Mouse (Mus musculus): ENCODE measurements around the gene BC067074. TPM values are rescaled to one million over a fixed set of nuclear protein-coding genes. Genes with fewer than 3 reads are reported as not detected.

The BC067074 gene
- total and polyA plus RNA-seq, 2 experiments from 2014 or later, result 0.72 to 2.4 TPM

DNA sequence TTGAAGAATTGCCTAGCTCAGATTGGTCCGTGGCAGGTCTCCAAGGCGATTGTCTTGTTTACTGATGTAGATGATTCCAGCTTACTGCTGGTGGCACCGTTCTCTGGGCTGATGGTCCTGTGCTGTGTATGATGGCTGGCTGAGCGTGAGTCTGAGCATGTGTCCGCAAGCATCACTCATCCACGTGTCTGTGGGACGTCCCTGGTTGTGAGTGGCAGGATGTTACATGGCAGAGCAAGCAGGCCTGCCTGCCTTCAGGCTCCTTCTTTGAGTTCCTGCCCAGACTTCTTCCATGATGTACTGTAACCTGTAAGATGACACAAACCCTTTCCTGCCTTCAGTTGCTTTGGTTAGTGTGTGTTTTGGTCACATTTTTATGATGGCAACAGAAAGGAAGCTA, 5.8 kb upstream of the BC067074 start:
- no peak for DNase-seq (ENCODE audit: low spot score)
- H3K27ac ChIP-seq (ENCODE audit: low read depth, low read length), result no peak overlapping the region
- H3K4me2 ChIP-seq (ENCODE audit: low read depth, low read length, poor library complexity, severe bottlenecking), result no peak overlapping the region
- TF ChIP-seq CTCF (IDR thresholded peaks at IDR 0.05), result no peak
- H3K4me3 ChIP-seq (ENCODE audit: low read depth, low read length), result no peak overlapping the region
- H3K27me3 ChIP-seq (ENCODE audit: insufficient read depth, low read length), result no peaks in the 10 kb centered on the region
- no peaks in the 10 kb centered on the region for H3K9me3 ChIP-seq (ENCODE audit: low read length)
- WGBS, result 86% methylated on average over 7 of the region's 7 CpGs
- no peak overlapping the region for H3K9ac ChIP-seq (replicated peaks; ENCODE audit: low read length, poor library complexity, severe bottlenecking)
- H3K4me1 ChIP-seq (ENCODE audit: insufficient read depth, low read length), result no peaks in the 10 kb centered on the region
- ATAC-seq (ENCODE audit: low FRiP score), result no peak
- no peaks in the 10 kb centered on the region for H3K36me3 ChIP-seq (ENCODE audit: insufficient read depth, low read length)

DNA sequence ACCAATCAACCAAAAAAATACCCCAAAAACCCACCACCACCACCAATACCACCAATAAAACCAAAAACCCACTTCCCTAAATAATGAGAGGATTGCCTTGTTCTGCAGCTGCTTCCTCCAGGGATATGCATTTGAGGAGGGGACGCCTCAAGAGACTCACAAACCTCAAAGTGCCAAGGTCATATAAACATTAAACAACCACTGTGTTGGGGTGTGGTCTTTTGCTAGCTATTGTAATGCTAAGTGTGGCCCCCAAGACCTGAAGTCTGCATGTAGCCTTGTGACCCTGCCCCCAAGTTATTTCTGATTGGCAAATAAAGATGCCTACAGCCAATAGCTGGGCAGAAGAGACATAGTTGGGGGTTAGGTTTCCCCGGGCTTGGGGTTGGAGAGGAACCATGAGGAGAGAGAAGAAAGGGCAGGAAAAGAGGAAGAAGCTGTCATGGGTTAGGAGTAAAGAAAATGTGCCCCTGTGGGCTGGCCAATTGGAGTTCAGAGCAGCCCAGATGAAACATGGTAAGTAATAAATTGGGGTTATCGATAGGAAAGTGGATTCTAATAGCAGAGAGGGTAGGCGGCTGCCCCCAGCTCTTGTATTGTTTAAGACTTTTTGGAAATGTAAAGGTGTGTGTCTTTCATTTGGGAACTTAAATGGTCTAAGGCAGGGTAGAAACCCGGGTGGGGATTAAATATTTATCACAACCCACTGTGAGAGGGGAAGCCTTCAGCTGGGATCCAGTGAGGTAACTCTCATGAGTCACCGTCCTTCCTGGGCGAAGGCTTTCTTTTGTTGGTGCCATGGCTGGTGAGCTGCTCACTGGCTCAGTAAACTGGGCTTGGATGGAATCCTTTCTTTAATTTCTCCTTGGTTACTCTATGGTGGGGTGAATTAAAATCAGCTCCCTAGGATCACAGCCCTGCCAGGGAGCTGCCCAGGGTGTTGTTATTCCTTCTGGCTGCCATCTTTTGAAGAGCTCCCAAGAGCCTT, 4.5 kb upstream of the BC067074 start:
- Histone ChIP-seq H3K27me3 (ENCODE audit: insufficient read depth, low read length) (peaks cover 9% of the 10 kb centered on the region), H3K4me1 (ENCODE audit: insufficient read depth, low read length) (no peaks in the 10 kb centered on the region), H3K9ac (replicated peaks; ENCODE audit: low read length, poor library complexity, severe bottlenecking) (no peak overlapping the region), H3K4me2 (ENCODE audit: low read depth, low read length, poor library complexity, severe bottlenecking) (no peak overlapping the region), H3K36me3 (ENCODE audit: insufficient read depth, low read length) (no peaks in the 10 kb centered on the region), H3K9me3 (ENCODE audit: low read length) (no peaks in the 10 kb centered on the region), H3K4me3 (ENCODE audit: low read depth, low read length) (no peak overlapping the region), H3K27ac (ENCODE audit: low read depth, low read length) (no peak overlapping the region)
- no peak for TF ChIP-seq CTCF (IDR thresholded peaks at IDR 0.05)
- no peak for DNase-seq (ENCODE audit: low spot score)
- ATAC-seq (ENCODE audit: low FRiP score), result no peak
- WGBS, result 80% methylated on average over 7 of the region's 7 CpGs

GRCm38 (mm10) chr13:113289760-113290159, 3.2 kb upstream of the BC067074 start:
- H3K4me2 ChIP-seq (ENCODE audit: low read depth, low read length, poor library complexity, severe bottlenecking), result no peak overlapping the region
- 53% methylated on average over 4 of the region's 4 CpGs for WGBS
- no peaks in the 10 kb centered on the region for H3K36me3 ChIP-seq (ENCODE audit: insufficient read depth, low read length)
- H3K9me3 ChIP-seq (ENCODE audit: low read length), result no peaks in the 10 kb centered on the region
- H3K27ac ChIP-seq (ENCODE audit: low read depth, low read length), result no peak overlapping the region
- no peak overlapping the region for H3K4me3 ChIP-seq (ENCODE audit: low read depth, low read length)
- peak; percentile 49 for DNase-seq (ENCODE audit: low spot score)
- H3K9ac ChIP-seq (replicated peaks; ENCODE audit: low read length, poor library complexity, severe bottlenecking), result no peak overlapping the region
- ATAC-seq (ENCODE audit: low FRiP score), result no peak
- peaks cover 10% of the 10 kb centered on the region for H3K27me3 ChIP-seq (ENCODE audit: insufficient read depth, low read length)
- H3K4me1 ChIP-seq (ENCODE audit: insufficient read depth, low read length), result no peaks in the 10 kb centered on the region
- TF ChIP-seq CTCF (IDR thresholded peaks at IDR 0.05), result no peak

GRCm38 (mm10) chr13:113292001-113292400, 958 bp upstream of the BC067074 start:
- Histone ChIP-seq H3K4me2 (ENCODE audit: low read depth, low read length, poor library complexity, severe bottlenecking) (no peak overlapping the region), H3K27ac (ENCODE audit: low read depth, low read length) (no peak overlapping the region), H3K27me3 (ENCODE audit: insufficient read depth, low read length) (peaks cover 10% of the 10 kb centered on the region), H3K36me3 (ENCODE audit: insufficient read depth, low read length) (no peaks in the 10 kb centered on the region), H3K9me3 (ENCODE audit: low read length) (no peaks in the 10 kb centered on the region), H3K4me1 (ENCODE audit: insufficient read depth, low read length) (no peaks in the 10 kb centered on the region), H3K4me3 (ENCODE audit: low read depth, low read length) (no peak overlapping the region), H3K9ac (replicated peaks; ENCODE audit: low read length, poor library complexity, severe bottlenecking) (no peak overlapping the region)
- no peak for ATAC-seq (ENCODE audit: low FRiP score)
- WGBS, result 77% methylated on average over 8 of the region's 8 CpGs
- DNase-seq (ENCODE audit: low spot score), result no peak
- TF ChIP-seq CTCF (IDR thresholded peaks at IDR 0.05), result no peak

- no peak overlapping the region for H3K27ac ChIP-seq (ENCODE audit: low read depth, low read length)
- H3K36me3 ChIP-seq (ENCODE audit: insufficient read depth, low read length), result no peaks in the 10 kb centered on the region
- peak overlapping the region; percentile 77 for H3K4me2 ChIP-seq (ENCODE audit: low read depth, low read length, poor library complexity, severe bottlenecking)
- no peak overlapping the region for H3K9ac ChIP-seq (replicated peaks; ENCODE audit: low read length, poor library complexity, severe bottlenecking)
- ATAC-seq (ENCODE audit: low FRiP score) (no peak), DNase-seq (ENCODE audit: low spot score) (no peak)
- WGBS, result 69% methylated on average over 11 of the region's 11 CpGs
- H3K4me1 ChIP-seq (ENCODE audit: insufficient read depth, low read length), result no peaks in the 10 kb centered on the region
- H3K4me3 ChIP-seq (ENCODE audit: low read depth, low read length), result peak overlapping the region; percentile 46
- TF ChIP-seq CTCF (IDR thresholded peaks at IDR 0.05), result no peak
- peaks cover 10% of the 10 kb centered on the region for H3K27me3 ChIP-seq (ENCODE audit: insufficient read depth, low read length)
- no peaks in the 10 kb centered on the region for H3K9me3 ChIP-seq (ENCODE audit: low read length)
Observed at GRCm38 (mm10) chr13:113293707-113294432, 911 bp downstream of the BC067074 start.
